Mouse (Mus musculus) heart, adult 11 months (tissue): ENCODE measurements around the gene Olfr1506.
"Not testable (repeated sequence)": the region's sequence is repeated elsewhere in the genome, so short reads cannot be mapped to it uniquely, and the experiment has no call there.

Experiments used
- DNase-seq: peaks from one replicate; pipeline ENCODE4 v3.0.0; 2022

The Olfr1506 gene

DNA sequence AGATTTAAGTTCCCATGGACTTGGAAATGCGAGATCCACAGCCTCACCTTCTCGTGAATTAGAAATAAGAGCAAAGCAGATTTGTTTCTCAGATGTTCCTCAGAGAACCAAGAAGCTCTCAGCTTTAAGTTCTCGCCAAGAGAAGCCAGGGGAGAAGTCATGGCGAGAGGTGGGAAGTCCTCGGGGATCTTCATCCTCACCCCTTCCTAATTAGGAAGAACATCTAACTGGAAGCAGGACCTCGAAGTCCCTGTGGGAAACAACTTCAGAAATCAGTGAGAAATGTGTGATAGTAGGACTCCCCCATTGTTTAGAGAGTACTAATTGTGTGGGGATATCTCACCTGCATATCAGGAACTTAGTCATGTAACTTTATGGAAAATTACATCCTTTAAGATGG is at the start of gene Olfr1506:
Gene Olfr1506 (minus strand): TSS at position 101 of the 400 bp plus-strand sequence.
- DNase-seq, result not testable (repeated sequence)

GRCm38 (mm10) chr2:90270932-90271331 is 46.6 kb upstream of the Olfr1506 start, which contains the start of gene Olfr1271:
Gene Olfr1271 (minus strand): TSS chr2:90271032.
- no peak for DNase-seq

- DNase-seq, result no peak
Measured at GRCm38 (mm10) chr2:90257492-90257891, 33.2 kb upstream of the Olfr1506 start, which contains the start of gene Olfr142. Gene Olfr142 (minus strand): TSS chr2:90257592.

DNA sequence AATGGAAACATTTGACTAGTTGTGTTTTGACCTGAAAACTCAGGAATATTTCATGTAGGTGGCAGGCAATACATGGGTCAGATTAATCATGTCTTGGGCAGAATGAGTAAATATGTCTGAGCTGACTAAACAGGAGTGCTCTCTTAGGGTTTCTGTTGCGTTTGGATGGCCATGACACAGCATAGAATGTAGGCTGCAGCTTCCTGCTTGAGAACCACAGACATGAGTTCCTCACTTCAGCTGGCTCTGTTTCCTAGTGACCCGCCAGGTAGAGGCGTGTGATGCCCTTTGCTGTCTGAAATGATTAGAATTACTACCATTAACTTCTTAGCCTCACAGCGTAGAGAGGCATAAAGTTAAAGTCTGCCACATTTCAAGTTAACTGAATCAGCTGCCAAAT is 24.7 kb downstream of the Olfr1506 start:
- not testable (repeated sequence) for DNase-seq

DNA sequence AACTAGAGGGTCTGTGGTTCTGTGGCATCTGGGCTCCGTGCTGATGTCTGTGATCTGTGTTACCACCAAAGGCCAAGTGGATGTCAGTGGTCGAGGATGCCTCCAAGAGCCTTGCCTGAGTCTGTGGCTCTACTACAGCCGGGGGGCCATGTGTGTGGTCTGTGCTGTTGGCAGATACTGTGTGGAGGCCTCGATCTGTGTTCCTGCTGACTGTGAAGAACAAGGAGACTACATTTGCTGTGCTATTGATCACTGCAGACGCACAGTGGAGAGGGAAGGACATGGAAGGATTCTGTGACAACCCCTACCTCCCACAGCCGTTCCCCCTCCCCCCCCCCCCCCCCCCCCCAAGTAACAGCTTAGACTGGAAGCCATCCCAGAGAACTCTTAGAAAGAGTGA is 29.0 kb downstream of the Olfr1506 start:
- DNase-seq, result not testable (repeated sequence)

DNA sequence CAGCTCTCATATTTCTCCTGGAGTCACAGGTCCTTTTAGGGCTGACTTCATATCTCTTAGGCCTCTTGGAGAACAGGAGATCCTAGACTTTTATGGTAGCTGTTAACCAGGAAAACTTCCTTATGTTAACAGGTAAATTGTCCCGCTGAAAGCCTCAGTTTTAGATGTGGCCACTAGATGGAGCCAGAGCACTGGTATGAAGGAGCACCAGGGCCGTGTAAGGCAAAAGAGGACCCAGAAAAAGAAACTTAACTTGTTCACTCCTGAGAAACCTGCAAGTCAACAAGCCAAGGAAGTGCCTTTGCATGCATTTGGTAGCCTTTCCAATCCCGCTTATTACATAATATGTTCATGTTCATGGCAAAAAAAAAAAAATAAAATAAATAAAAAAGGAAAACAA is 29.5 kb downstream of the Olfr1506 start:
- not testable (repeated sequence) for DNase-seq

DNA sequence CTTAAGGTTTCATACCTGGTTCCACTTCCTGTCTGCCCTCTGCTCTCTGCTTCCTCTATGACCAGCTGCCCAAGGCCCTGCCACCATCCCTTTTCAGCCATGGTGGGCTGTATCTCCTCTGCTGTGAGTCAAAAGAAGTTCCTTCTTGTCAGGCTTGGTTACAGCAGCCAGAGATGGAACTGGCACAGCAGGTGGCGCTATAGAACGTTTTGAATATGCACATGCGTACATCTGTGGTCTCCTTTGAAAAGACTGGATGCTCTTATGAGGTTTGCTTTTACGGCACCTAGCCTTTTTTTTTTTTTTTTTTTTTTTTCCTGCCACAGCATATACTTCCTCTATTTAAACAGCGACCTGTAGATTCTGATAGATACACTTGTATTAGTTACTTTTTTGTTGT is 37.2 kb downstream of the Olfr1506 start:
- DNase-seq, result not testable (repeated sequence)

- not testable (repeated sequence) for DNase-seq
Measured at GRCm38 (mm10) chr2:90186082-90186481, 38.2 kb downstream of the Olfr1506 start.
